Mouse (Mus musculus) kidney, embryonic 14.5 days (tissue): ENCODE data around the gene Med1. TPM values are rescaled to one million over a fixed set of nuclear protein-coding genes. Genes with fewer than 3 reads are reported as not detected.

Source experiments
- ATAC-seq: fragments of 200-750 bp; cut with Nextera tagmentation; 2 replicates; pipeline ENCODE4 v1.8.0; 2017; ENCODE audit warnings: moderate number of reproducible peaks, mild to moderate bottlenecking, moderate TSS enrichment, moderate library complexity; ENCODE audit not compliant: low FRiP score, low TSS enrichment
- H3K27ac ChIP-seq: fragments of 300-500 bp; sonication (generic); 2 replicates; pipeline ENCODE4 v1.5.1; 2014; ENCODE audit warnings: low read depth, mild to moderate bottlenecking, low read length, moderate library complexity, mixed read lengths
- H3K27me3 ChIP-seq: fragments of 300-500 bp; sonication (generic); 2 replicates; pipeline ENCODE4 v1.6.1; 2014; ENCODE audit warnings: mild to moderate bottlenecking, low read length; ENCODE audit not compliant: control insufficient read depth, insufficient read depth
- H3K36me3 ChIP-seq: fragments of 300-500 bp; sonication (generic); 2 replicates; pipeline ENCODE4 v1.6.1; 2014; ENCODE audit warnings: low read length, mixed read lengths; ENCODE audit not compliant: control insufficient read depth, insufficient read depth
- H3K4me1 ChIP-seq: fragments of 300-500 bp; sonication (generic); 2 replicates; pipeline ENCODE4 v1.6.1; 2014; ENCODE audit warnings: low read length, mixed read lengths; ENCODE audit not compliant: control insufficient read depth, insufficient read depth
- H3K4me2 ChIP-seq: fragments of 300-500 bp; sonication (generic); replicated peaks from 2 replicates; pipeline ENCODE4 v1.6.1; 2014; ENCODE audit warnings: low read depth, mild to moderate bottlenecking, low read length
- H3K4me3 ChIP-seq: fragments of 300-500 bp; sonication (generic); 2 replicates; pipeline ENCODE4 v1.5.1; 2014; ENCODE audit warnings: mild to moderate bottlenecking, low read length
- H3K9ac ChIP-seq: fragments of 300-500 bp; sonication (generic); 2 replicates; pipeline ENCODE4 v1.6.1; 2014; ENCODE audit warnings: low read depth, mild to moderate bottlenecking, low read length, moderate library complexity
- H3K9me3 ChIP-seq: fragments of 300-500 bp; sonication (generic); 2 replicates; pipeline ENCODE4 v1.6.1; 2016; ENCODE audit warnings: low read length; ENCODE audit not compliant: control insufficient read depth
- WGBS: fragments of 180-500 bp; shearing (Covaris S2); extraction: QIAGEN DNeasy Blood & Tissue Kit; methylation state at CpG from one replicate; pipeline ENCODE4 v1.1.7; 2014; 5-methylcytosine and 5-hydroxymethylcytosine counted together
- microRNA-seq: library from miRNA; unstranded; fragments of <30 nt; microRNA quantifications from one replicate; pipeline ENCODE4, GENCODE M21; 2016
- polyA plus RNA-seq: library from polyadenylated mRNA; unstranded; fragments of >200 nt; fragmentation: Nextera tagmentation; extraction: Ambion mirVana; gene quantifications from 2 replicates; pipeline ENCODE4 v1.2.1, GENCODE M21; 2014

The Med1 gene
- polyA plus RNA-seq, 1 experiment from 2014 or later = 76.6 TPM

- no peak for ATAC-seq
- Histone ChIP-seq H3K27me3 (no peaks in the 10 kb centered on the region), H3K9me3 (no peaks in the 10 kb centered on the region), H3K36me3 (0 out of 2 replicates have a peak, but pooled peaks cover 3% of the 10 kb centered on the region), H3K4me3 (no peak overlapping the region), H3K9ac (no peak overlapping the region), H3K4me1 (no peaks in the 10 kb centered on the region), H3K4me2 (no peak overlapping the region), H3K27ac (no peak overlapping the region)
- 67% methylated on average over 4 of the region's 4 CpGs for WGBS
Observed at GRCm38 (mm10) chr11:98134951-98135350, 58.1 kb downstream of the Med1 start.

GRCm38 (mm10) chr11:98123424-98123823 is 69.7 kb downstream of the Med1 start:
- no peak overlapping the region for H3K27ac ChIP-seq
- no peak overlapping the region for H3K4me3 ChIP-seq
- peaks cover 6% of the 10 kb centered on the region for H3K36me3 ChIP-seq
- H3K9me3 ChIP-seq = no peaks in the 10 kb centered on the region
- 92% methylated on average over 5 of the region's 5 CpGs for WGBS
- no peaks in the 10 kb centered on the region for H3K4me1 ChIP-seq
- no peaks in the 10 kb centered on the region for H3K27me3 ChIP-seq
- H3K4me2 ChIP-seq = no peak overlapping the region
- no peak for ATAC-seq
- no peak overlapping the region for H3K9ac ChIP-seq

- no peak for ATAC-seq
- Histone ChIP-seq H3K4me1 (no peaks in the 10 kb centered on the region), H3K9me3 (no peaks in the 10 kb centered on the region), H3K27me3 (no peaks in the 10 kb centered on the region), H3K4me2 (no peak overlapping the region), H3K4me3 (no peak overlapping the region), H3K27ac (no peak overlapping the region), H3K36me3 (peaks cover 28% of the 10 kb centered on the region), H3K9ac (no peak overlapping the region)
- 93% methylated on average over 1 of the region's 1 CpGs for WGBS
Observed at GRCm38 (mm10) chr11:98114363-98114762, 78.7 kb downstream of the Med1 start.

- Histone ChIP-seq H3K4me2 (no peak overlapping the region), H3K27ac (no peak overlapping the region), H3K27me3 (no peaks in the 10 kb centered on the region), H3K4me3 (no peak overlapping the region), H3K9me3 (no peaks in the 10 kb centered on the region), H3K4me1 (no peaks in the 10 kb centered on the region), H3K36me3 (peaks cover 37% of the 10 kb centered on the region), H3K9ac (no peak overlapping the region)
- ATAC-seq = no peak
- 70% methylated on average over 4 of the region's 4 CpGs for WGBS
Observed at GRCm38 (mm10) chr11:98113504-98113903, 79.6 kb downstream of the Med1 start.

DNA sequence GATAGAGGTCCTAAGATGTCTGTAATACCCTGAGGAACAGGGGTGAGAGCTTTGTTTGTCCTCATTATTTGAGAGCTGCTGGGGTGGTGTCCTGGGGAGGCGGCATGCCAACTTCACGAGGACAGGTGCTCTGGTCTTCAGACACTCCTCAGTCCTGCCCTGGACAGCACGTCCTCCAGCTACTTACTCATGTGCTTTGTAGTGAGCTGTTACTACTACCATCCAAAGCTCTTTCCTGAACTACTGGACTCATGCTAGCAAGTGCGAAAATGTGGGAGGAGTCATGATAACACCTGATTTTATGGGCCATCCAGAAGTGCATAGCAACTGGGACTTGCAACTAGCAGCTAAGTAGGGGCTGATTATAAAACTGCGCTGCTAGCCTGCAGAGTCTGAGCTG is 83.4 kb downstream of the Med1 start:
- Histone ChIP-seq H3K27me3 (no peaks in the 10 kb centered on the region), H3K9ac (no peak overlapping the region), H3K4me2 (no peak overlapping the region), H3K36me3 (peaks cover 59% of the 10 kb centered on the region), H3K4me1 (no peaks in the 10 kb centered on the region), H3K27ac (no peak overlapping the region), H3K4me3 (no peak overlapping the region), H3K9me3 (no peaks in the 10 kb centered on the region)
- no peak for ATAC-seq
- 74% methylated on average over 5 of the region's 5 CpGs for WGBS

Small RNAs within 50 kb of the gene (microRNA-seq; reads per million reads assigned to microRNA genes)
- not detected for gene Gm27399

Other genes starting within 250 kb of the Med1 start
- gene Plxdc1, start 206.8 kb downstream of the Med1 start, polyA plus RNA-seq = 0.69 and 1.7 TPM in 2 replicates
- gene Arl5c, start 197.1 kb downstream of the Med1 start, polyA plus RNA-seq = 9.3 and 16.2 TPM in 2 replicates
- 11.7 and 12.3 TPM in 2 replicates for gene Cacnb1, start 170.3 kb downstream of the Med1 start, polyA plus RNA-seq
- gene Rpl19, start 166.6 kb downstream of the Med1 start, polyA plus RNA-seq = 1,236 and 1,648 TPM in 2 replicates
- 3.8 and 4.1 TPM in 2 replicates for gene Stac2, start 139.8 kb downstream of the Med1 start, polyA plus RNA-seq
- 10.1 and 17.8 TPM in 2 replicates for gene Fbxl20, start 42.9 kb downstream of the Med1 start, polyA plus RNA-seq
- gene Cdk12, start 9.8 kb upstream of the Med1 start, polyA plus RNA-seq = 16.1 and 18.3 TPM in 2 replicates
- not detected in 2 replicates for gene Neurod2, start 136.4 kb upstream of the Med1 start, polyA plus RNA-seq
- 0.87 and 1.7 TPM in 2 replicates for gene Ppp1r1b, start 155.1 kb upstream of the Med1 start, polyA plus RNA-seq
- 34.9 and 42.0 TPM in 2 replicates for gene Stard3, start 165.1 kb upstream of the Med1 start, polyA plus RNA-seq
- 1.3 and 2.3 TPM in 2 replicates for gene Tcap, start 190.5 kb upstream of the Med1 start, polyA plus RNA-seq
- 0.84 and 2.2 TPM in 2 replicates for gene Pnmt, start 193.2 kb upstream of the Med1 start, polyA plus RNA-seq
- 10.7 and 14.8 TPM in 2 replicates for gene Pgap3, start 207.2 kb upstream of the Med1 start, polyA plus RNA-seq
- 35.5 and 54.1 TPM in 2 replicates for gene Erbb2, start 219.2 kb upstream of the Med1 start, polyA plus RNA-seq
- 83.8 and 101 TPM in 2 replicates for gene Mien1, start 245.7 kb upstream of the Med1 start, polyA plus RNA-seq